Mouse (Mus musculus): ENCODE data around the gene Podxl2. TPM values are rescaled to one million over a fixed set of nuclear protein-coding genes. Genes with fewer than 3 reads are reported as not detected.

Podxl2 gene
- total RNA-seq (2023): not detected

DNA sequence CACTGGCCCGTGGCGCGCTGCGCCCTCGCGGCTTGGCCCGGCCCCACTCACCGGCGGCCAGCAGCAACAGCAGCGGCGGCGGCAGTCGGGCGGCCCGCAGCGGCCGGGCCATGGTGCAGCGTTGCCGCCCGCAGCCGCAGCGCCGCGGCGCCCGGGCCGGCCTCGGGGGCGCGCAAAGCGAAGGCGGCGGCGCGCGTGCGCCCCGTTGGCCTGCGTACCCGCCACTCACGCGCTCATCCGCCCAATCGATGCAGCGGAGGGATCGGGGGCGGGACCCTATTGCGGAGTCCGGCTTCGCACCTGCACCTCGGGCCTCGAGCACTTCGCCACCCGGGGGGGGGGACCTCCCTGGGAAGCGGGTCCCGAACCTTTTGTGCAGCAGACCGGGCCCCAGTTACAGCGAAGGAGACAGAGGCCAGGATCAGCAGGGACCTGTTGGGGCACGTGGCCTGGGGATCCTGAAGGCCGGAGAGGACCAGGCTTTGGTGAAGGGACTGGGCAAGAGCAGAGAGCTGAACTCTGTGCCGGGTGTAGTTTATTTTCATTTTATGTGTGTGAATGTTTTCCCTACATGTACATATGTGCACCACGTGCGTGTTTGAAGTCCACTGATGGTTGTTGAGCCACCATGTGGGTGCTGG, at the start of gene Podxl2:
Podxl2 (minus strand) TSS at position 177 of the 641 bp plus-strand sequence.

DNA sequence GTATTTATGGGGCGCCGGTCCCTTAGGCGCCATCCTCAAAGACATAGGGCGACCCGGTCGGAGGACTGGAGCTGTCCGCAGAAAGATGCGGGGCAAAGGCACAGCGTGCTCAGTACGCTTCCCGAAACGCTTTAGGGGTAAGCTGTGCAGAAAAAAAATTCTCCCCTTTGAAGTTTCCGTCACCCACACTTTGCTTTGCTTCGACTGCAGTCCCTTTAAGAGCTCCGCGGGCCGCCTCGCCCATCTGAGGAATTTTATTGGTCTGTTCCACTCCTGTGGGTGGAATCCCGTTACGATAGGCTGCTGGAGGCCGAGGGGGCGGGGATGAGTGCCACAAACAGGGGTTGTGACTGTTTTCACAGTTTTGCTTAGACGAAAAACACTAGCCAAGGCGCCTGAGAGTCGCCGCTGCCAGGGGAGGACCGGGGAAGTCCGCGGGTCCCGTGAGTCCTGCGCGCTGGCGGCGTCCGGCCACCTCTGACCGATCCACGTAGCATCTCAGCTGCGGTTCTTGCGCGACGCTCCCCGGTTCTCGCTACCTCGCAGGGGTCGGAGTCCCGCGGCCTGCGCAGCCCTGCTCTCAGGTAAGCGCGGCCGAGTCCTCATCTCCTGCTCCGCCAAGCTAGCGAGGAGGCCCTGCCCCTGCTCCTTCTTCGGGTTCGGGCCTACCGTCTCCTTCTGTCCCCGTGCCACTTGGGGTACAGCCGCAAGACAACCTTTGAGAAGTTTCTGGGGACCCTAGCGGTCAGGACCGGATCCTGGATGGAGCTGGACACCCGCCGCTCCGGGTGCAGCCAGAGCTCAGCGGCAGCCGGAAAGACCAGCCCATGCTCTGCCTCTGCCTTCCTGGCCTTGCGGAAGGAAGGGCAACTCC, 27.3 kb upstream of the Podxl2 start, which contains the start of gene Tpra1:
Tpra1 (plus strand) TSS at position 305 of the 874 bp plus-strand sequence.

GRCm38 (mm10) chr6:88898534-88899048, 23.7 kb upstream of the Podxl2 start, which contains the start of gene Mcm2:
Mcm2 (minus strand) TSS chr6:88898780.

GRCm38 (mm10) chr6:88841781-88842689, 32.8 kb downstream of the Podxl2 start, which contains the start of gene Abtb1:
Abtb1 (minus strand) TSS chr6:88841984.

Other genes with a start within 250 kb of the Podxl2 start
- gene Kbtbd12, start 237.1 kb downstream of the Podxl2 start, total RNA-seq (2023): not detected
- gene Mgll, start 150.6 kb downstream of the Podxl2 start, total RNA-seq (2023): 0.80 TPM
- 51.6 TPM for gene Abtb1, start 33.1 kb downstream of the Podxl2 start, total RNA-seq (2023)
- 45.7 TPM for gene Mcm2, start 23.7 kb upstream of the Podxl2 start, total RNA-seq (2023)
- gene Tpra1, start 27.2 kb upstream of the Podxl2 start, total RNA-seq (2023): 78.4 TPM